Mouse (Mus musculus): ENCODE results near the gene Dnajc12.
"Not testable (repeated sequence)": the region's sequence is repeated elsewhere in the genome, so short reads cannot be mapped to it uniquely, and the experiment has no call there.

Gene Dnajc12

GRCm38 (mm10) chr10:63429785-63430305 is 47.6 kb downstream of the Dnajc12 start, which contains the start of gene Ctnna3:
Gene Ctnna3 (plus strand): TSS chr10:63430098.
- peak; percentile 85 to 90 for DNase-seq (ENCODE audit: low spot score in 2 of 2)

DNA sequence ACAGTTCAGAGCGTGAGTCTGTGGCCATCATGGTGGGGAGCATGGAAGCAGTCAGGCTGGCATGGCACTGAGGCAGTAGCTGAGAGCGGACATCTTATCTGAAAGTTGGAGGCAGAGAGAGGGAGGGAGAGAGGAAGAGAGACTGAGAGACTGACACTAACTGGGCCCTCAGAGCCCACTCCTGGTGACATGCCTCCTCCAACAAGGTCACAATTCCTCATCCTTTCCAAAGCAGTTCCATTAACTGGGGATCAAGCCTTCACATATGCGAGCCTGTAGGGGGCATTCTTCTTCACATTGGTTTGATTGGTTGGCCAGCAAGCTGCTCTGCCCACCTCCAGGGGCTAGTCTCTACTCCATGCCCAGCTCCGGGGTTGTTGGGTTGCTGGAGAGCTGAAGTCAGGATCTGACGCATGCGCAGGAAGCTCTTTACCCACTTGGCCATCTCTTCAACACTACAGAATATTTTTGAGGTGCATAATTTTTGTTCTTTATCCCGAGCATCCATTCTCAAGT is 49.0 kb downstream of the Dnajc12 start:
- DNase-seq (ENCODE audit: low spot score in 2 of 2): no peak

- DNase-seq (ENCODE audit: low spot score in 2 of 2): no peak
These were observed 49.9 kb downstream of the Dnajc12 start for GRCm38 (mm10) chr10:63432099-63432498.

GRCm38 (mm10) chr10:63432887-63433286 is 50.6 kb downstream of the Dnajc12 start:
- no peak for DNase-seq (ENCODE audit: low spot score in 2 of 2)

- no peak for DNase-seq (ENCODE audit: low spot score in 2 of 2)
These were observed 56.6 kb downstream of the Dnajc12 start for GRCm38 (mm10) chr10:63438736-63439262.

GRCm38 (mm10) chr10:63439694-63440228 is 57.5 kb downstream of the Dnajc12 start:
- no peak for DNase-seq (ENCODE audit: low spot score in 2 of 2)

DNA sequence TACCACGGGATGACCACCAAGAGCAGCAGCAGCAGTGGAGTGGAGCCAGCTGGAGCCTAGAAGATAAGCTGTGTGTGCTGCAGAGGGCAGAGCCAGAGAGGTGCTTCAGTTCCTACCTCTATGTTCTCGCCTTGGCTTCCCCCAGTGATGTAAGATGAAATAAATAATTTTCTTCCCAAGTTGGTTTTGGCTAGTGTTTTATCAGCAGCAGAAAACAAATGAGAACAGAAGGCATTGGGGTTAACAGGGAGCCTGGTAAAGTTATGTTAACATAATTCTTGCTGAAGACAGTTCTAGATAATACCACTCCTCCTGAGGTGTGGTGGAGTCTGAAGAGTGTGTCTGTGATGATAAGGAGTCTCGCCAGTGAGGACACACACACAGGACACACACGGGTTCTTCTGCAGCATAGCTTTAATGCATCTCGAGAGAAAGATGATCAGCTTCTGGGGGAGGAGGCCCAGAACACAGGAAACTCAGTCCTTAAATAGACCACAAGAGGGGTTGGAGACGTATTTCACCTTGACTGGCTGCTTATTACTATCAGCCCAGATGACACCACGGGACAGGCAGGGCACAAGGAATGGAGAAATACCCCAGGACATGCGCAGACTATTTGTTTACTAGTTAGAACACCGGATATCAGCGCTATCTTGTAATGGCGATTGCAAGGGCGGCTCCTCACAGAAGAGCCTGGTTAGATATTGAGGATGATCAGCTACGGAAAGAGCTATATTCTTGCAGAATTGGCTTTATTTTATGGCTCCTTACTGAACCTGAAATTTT is 62.6 kb downstream of the Dnajc12 start:
- DNase-seq (ENCODE audit: low spot score in 2 of 2): not testable (repeated sequence)

DNA sequence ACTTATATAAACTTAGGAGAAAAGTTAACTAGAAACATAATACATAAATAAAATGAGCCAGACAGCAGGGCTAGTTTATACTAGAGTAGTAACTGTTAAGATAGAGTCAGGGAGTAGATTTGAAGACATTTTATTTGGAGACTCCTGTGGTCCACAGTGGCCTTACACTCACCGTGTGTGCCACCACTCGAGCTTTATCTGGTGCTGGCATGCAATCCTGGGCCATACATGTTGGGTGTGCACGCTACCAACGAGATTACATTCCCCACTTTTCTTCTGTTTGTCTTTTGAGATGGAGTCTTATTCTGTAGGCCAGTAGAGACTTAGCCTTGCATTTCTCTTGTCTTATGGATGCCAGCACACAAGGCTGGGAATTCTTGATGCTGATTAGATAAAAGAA is 71.7 kb downstream of the Dnajc12 start:
- no peak for DNase-seq (ENCODE audit: low spot score in 2 of 2)

GRCm38 (mm10) chr10:63455110-63455878 is 73.1 kb downstream of the Dnajc12 start:
- DNase-seq (ENCODE audit: low spot score in 2 of 2): no peak

GRCm38 (mm10) chr10:63457292-63458128 is 75.3 kb downstream of the Dnajc12 start:
- no peak for DNase-seq (ENCODE audit: low spot score in 2 of 2)
